Mouse (Mus musculus) kidney, embryonic 14.5 days (tissue): ENCODE measurements around the gene Dnajb4. TPM values are rescaled to one million over a fixed set of nuclear protein-coding genes. Genes with fewer than 3 reads are reported as not detected.

Source experiments
- ATAC-seq: fragments of 200-750 bp; cut with Nextera tagmentation; 2 replicates; pipeline ENCODE4 v1.8.0; 2017; ENCODE audit warnings: moderate number of reproducible peaks, mild to moderate bottlenecking, moderate TSS enrichment, moderate library complexity; ENCODE audit not compliant: low FRiP score, low TSS enrichment
- H3K27ac ChIP-seq: fragments of 300-500 bp; sonication (generic); 2 replicates; pipeline ENCODE4 v1.5.1; 2014; ENCODE audit warnings: low read depth, mild to moderate bottlenecking, low read length, moderate library complexity, mixed read lengths
- H3K27me3 ChIP-seq: fragments of 300-500 bp; sonication (generic); 2 replicates; pipeline ENCODE4 v1.6.1; 2014; ENCODE audit warnings: mild to moderate bottlenecking, low read length; ENCODE audit not compliant: control insufficient read depth, insufficient read depth
- H3K36me3 ChIP-seq: fragments of 300-500 bp; sonication (generic); 2 replicates; pipeline ENCODE4 v1.6.1; 2014; ENCODE audit warnings: low read length, mixed read lengths; ENCODE audit not compliant: control insufficient read depth, insufficient read depth
- H3K4me1 ChIP-seq: fragments of 300-500 bp; sonication (generic); 2 replicates; pipeline ENCODE4 v1.6.1; 2014; ENCODE audit warnings: low read length, mixed read lengths; ENCODE audit not compliant: control insufficient read depth, insufficient read depth
- H3K4me2 ChIP-seq: fragments of 300-500 bp; sonication (generic); replicated peaks from 2 replicates; pipeline ENCODE4 v1.6.1; 2014; ENCODE audit warnings: low read depth, mild to moderate bottlenecking, low read length
- H3K4me3 ChIP-seq: fragments of 300-500 bp; sonication (generic); 2 replicates; pipeline ENCODE4 v1.5.1; 2014; ENCODE audit warnings: mild to moderate bottlenecking, low read length
- H3K9ac ChIP-seq: fragments of 300-500 bp; sonication (generic); 2 replicates; pipeline ENCODE4 v1.6.1; 2014; ENCODE audit warnings: low read depth, mild to moderate bottlenecking, low read length, moderate library complexity
- H3K9me3 ChIP-seq: fragments of 300-500 bp; sonication (generic); 2 replicates; pipeline ENCODE4 v1.6.1; 2016; ENCODE audit warnings: low read length; ENCODE audit not compliant: control insufficient read depth
- WGBS: fragments of 180-500 bp; shearing (Covaris S2); extraction: QIAGEN DNeasy Blood & Tissue Kit; methylation state at CpG from one replicate; pipeline ENCODE4 v1.1.7; 2014; 5-methylcytosine and 5-hydroxymethylcytosine counted together
- polyA plus RNA-seq: library from polyadenylated mRNA; unstranded; fragments of >200 nt; fragmentation: Nextera tagmentation; extraction: Ambion mirVana; gene quantifications from 2 replicates; pipeline ENCODE4 v1.2.1, GENCODE M21; 2014

Gene Dnajb4
- polyA plus RNA-seq, 1 experiment from 2014 or later: 26.2 TPM

DNA sequence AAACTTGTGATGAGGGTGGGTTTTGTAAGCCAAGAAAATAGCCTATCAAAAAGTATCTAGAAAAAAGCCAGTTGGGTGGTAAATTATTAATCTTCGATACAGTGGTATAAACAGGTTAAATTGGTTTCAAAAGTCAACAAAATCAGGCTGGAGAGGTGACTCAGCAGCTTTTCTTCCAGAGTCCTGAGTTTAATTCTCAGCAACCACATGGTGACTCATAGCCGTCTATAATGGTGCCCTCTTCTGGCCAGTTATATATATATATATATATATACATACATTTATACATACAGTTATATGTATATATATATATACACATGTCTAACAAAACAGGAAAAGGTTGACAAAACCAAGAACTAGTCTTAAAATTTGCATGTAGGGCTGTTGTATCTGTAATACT lies 28.7 kb upstream of the Dnajb4 start:
- Histone ChIP-seq H3K4me1 (no peaks in the 10 kb centered on the region), H3K4me3 (no peak overlapping the region), H3K9me3 (no peaks in the 10 kb centered on the region), H3K27ac (no peak overlapping the region), H3K27me3 (no peaks in the 10 kb centered on the region), H3K36me3 (peaks cover 46% of the 10 kb centered on the region), H3K9ac (no peak overlapping the region), H3K4me2 (no peak overlapping the region)
- WGBS: 73% methylated on average over 2 of the region's 2 CpGs
- ATAC-seq: 0 out of 2 replicates have a peak, but pooled peaks have one; percentile 22

DNA sequence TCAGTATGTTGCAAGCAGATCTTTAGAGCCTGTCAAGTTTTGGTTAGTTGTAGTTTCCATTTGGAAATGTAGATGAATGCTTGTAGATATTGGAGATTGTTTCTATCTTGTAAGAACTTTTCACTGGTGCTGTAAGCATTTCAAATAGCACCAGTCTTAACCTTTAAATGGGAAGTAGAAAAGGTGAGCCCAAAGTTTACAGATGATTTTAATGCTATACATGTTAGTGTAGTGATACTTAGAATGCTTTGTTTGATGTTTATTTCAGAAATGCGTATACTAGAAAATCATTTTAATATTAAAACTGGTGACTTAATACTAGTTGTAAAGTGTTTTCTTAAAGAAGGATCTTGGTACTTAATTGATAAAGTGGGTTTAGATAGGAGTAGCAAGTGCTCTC lies 25.7 kb upstream of the Dnajb4 start:
- 96% methylated on average over 1 of the region's 1 CpGs for WGBS
- peaks cover 70% of the 10 kb centered on the region for H3K36me3 ChIP-seq
- no peak overlapping the region for H3K4me2 ChIP-seq
- H3K4me1 ChIP-seq: no peaks in the 10 kb centered on the region
- no peak for ATAC-seq
- no peak overlapping the region for H3K27ac ChIP-seq
- no peak overlapping the region for H3K9ac ChIP-seq
- no peak overlapping the region for H3K4me3 ChIP-seq
- H3K9me3 ChIP-seq: no peaks in the 10 kb centered on the region
- no peaks in the 10 kb centered on the region for H3K27me3 ChIP-seq

DNA sequence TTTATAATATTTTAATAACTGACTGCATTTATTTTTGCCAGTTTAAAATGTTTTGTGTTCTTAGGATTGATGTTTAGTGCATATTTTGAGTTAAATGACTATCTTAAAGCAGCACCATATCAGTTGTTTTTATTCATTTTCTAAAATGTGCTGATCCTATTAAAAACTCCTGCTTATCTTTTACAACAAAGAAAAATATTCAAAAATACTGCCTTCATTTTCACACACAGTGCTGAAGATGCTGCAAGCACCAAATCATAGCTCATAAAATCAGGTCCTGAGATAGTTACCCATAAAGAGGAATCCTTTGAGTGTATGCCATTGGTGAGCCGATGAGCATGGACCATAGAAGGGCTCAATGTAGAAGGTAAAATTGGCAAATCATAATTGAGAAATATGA lies 25.1 kb upstream of the Dnajb4 start:
- Histone ChIP-seq H3K9me3 (no peaks in the 10 kb centered on the region), H3K4me1 (no peaks in the 10 kb centered on the region), H3K36me3 (peaks cover 76% of the 10 kb centered on the region), H3K4me3 (no peak overlapping the region), H3K27me3 (no peaks in the 10 kb centered on the region), H3K9ac (no peak overlapping the region), H3K27ac (no peak overlapping the region), H3K4me2 (no peak overlapping the region)
- 96% methylated on average over 1 of the region's 1 CpGs for WGBS
- ATAC-seq: no peak

DNA sequence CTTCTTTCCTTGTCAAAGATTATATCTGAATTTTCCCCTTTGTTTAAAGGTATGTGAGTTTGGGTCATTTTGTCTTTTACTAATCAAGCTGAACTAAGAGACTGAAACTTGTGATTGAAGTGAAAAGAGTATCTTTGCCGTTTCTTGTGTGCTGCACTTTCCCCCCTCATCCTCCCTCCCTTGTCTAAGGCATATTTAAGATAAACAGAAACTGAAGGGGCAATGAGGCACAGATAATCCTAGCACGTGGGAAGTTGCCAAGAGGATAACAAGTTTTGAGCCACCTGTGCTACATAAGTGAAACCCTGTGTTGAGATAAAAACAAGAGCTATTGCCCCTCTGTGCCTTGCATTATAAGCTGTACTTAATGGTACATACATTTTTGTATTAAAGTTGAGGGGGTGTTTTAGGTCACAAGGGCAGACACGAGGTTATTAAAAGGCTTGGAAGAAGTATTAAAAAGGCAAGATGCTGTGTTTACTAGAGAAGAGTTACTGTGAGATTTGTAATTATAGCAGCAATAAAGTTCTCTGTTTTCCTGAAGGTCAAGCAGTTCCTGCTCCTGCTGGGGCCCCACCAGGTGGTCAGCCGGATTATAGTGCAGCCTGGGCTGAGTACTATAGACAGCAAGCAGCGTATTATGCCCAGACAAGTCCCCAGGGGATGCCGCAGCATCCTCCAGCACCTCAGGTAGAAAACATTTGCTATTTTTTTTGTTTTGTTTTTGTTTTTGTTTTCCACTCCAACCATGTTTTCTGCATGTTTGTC lies 21.4 kb upstream of the Dnajb4 start:
- no peaks in the 10 kb centered on the region for H3K4me1 ChIP-seq
- WGBS: 68% methylated on average over 6 of the region's 6 CpGs
- no peaks in the 10 kb centered on the region for H3K9me3 ChIP-seq
- H3K27me3 ChIP-seq: no peaks in the 10 kb centered on the region
- H3K4me2 ChIP-seq: no peak overlapping the region
- ATAC-seq: no peak
- no peak overlapping the region for H3K27ac ChIP-seq
- no peak overlapping the region for H3K4me3 ChIP-seq
- H3K36me3 ChIP-seq: peaks cover 81% of the 10 kb centered on the region
- no peak overlapping the region for H3K9ac ChIP-seq

DNA sequence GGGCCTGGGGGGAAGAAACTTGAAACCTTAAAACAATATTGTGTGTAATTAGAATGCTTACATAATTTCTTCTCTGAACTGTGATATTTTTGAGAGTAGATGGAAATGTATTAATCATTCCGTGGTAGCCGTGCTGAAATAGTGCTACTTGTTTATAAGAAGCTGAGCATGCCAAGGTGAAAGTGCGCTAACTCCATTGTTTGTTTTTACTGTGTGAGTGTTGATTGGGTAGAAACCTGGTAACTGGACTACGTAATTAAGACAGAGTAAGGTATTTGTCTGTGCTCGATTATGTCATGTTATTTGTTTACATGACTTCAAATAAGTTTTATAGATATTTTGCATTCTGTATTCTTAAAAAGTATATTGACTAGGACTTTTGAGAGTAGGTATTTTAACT lies 19.2 kb upstream of the Dnajb4 start:
- ATAC-seq: no peak

DNA sequence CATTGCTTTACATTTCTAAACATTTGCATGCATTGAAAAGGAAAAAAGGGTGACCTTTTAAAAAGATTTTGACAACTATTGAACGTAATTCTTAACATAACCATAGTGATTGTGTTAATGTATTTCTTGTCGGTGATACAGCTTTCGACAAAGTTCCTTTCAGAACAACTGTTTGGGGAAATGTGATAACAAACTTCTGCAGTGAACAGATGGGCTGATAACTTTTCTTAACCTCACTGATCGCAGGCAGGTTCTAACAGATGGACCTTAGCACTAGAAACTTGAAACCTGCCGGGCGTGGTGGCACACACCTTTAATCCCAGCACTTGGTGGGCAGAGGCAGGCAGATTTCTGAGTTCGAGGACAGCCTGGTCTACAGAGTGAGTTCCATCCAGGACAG lies 18.7 kb upstream of the Dnajb4 start:
- 94% methylated on average over 7 of the region's 7 CpGs for WGBS
- H3K36me3 ChIP-seq: peaks cover 91% of the 10 kb centered on the region

More for the DNA sequence above, 19.2 kb upstream of the Dnajb4 start:
- WGBS: 94% methylated on average over 5 of the region's 5 CpGs
- Histone ChIP-seq H3K4me1 (no peaks in the 10 kb centered on the region), H3K36me3 (peaks cover 91% of the 10 kb centered on the region), H3K9ac (no peak overlapping the region), H3K9me3 (no peaks in the 10 kb centered on the region), H3K27ac (no peak overlapping the region), H3K4me2 (no peak overlapping the region), H3K27me3 (no peaks in the 10 kb centered on the region), H3K4me3 (no peak overlapping the region)

DNA sequence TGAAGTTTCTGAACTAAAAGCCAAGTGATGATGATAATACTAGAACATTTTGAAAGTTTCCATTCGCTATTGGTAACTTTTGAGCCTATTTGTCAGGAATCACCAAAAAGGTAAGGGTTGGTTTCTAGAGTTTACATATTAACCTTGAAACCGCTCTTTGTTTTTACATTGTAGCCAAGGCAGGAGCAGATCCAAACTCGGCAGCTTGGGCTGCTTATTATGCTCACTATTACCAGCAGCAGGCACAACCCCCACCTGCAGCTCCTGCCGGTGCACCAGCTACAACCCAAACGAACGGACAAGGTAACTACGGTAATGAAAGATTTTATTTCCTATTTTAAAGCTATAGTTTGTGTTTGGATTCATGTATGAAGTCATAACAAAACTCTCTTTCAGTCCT lies 15.8 kb upstream of the Dnajb4 start:
- H3K4me1 ChIP-seq: no peaks in the 10 kb centered on the region
- WGBS: 90% methylated on average over 7 of the region's 7 CpGs
- H3K4me2 ChIP-seq: no peak overlapping the region
- H3K9me3 ChIP-seq: no peaks in the 10 kb centered on the region
- H3K36me3 ChIP-seq: peaks cover 93% of the 10 kb centered on the region
- no peak overlapping the region for H3K4me3 ChIP-seq
- ATAC-seq: no peak
- H3K9ac ChIP-seq: no peak overlapping the region
- no peaks in the 10 kb centered on the region for H3K27me3 ChIP-seq
- no peak overlapping the region for H3K27ac ChIP-seq

More for the DNA sequence above, 18.7 kb upstream of the Dnajb4 start:
- Histone ChIP-seq H3K9me3 (no peaks in the 10 kb centered on the region), H3K27ac (no peak overlapping the region), H3K4me1 (no peaks in the 10 kb centered on the region), H3K27me3 (no peaks in the 10 kb centered on the region), H3K9ac (no peak overlapping the region), H3K4me3 (no peak overlapping the region), H3K4me2 (no peak overlapping the region)
- ATAC-seq: no peak

DNA sequence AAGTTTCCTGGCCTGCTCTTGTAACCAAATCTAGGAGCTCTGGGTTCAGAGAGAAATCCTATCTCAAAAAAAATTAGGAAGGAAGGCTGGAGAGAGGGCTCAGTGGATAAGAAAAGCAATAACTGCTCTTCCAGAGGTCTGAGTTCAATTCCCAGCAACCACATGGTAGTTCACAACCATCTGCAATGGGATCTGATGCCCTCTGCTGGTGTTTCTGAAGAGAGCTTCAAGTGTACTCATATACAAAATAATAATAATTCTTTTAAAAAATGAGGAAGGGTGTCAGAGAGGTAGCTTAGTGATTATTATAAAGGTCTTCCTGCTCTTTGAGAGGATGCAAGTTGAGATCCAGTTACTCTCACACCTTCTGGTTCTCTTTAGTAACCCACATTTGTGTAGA lies 14.8 kb upstream of the Dnajb4 start:
- no peaks in the 10 kb centered on the region for H3K4me1 ChIP-seq
- H3K9me3 ChIP-seq: no peaks in the 10 kb centered on the region
- ATAC-seq: no peak
- no peak overlapping the region for H3K27ac ChIP-seq
- no peak overlapping the region for H3K4me2 ChIP-seq
- no peak overlapping the region for H3K4me3 ChIP-seq
- no peaks in the 10 kb centered on the region for H3K27me3 ChIP-seq
- peaks cover 94% of the 10 kb centered on the region for H3K36me3 ChIP-seq
- H3K9ac ChIP-seq: no peak overlapping the region

DNA sequence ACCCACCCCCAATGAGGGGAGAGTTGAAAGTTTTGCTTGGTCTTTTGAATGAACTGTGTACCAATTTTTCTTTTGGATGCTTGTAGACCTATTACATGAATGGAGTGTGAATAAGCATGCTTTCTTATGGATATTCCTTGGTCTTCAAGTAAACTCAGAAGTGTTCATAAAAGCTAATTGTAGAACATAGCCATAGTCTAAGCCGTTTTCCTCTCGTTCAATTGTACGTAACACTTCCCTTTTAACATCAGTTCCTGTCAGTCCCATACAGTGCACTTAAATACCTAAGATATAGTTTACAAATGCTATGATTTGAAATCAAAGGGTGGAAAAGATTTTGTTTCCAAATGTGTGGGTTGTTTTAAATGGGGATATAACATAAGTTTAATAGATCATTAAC lies 3.3 kb upstream of the Dnajb4 start:
- no peaks in the 10 kb centered on the region for H3K27me3 ChIP-seq
- WGBS: 48% methylated on average over 3 of the region's 3 CpGs
- H3K9me3 ChIP-seq: no peaks in the 10 kb centered on the region
- peak overlapping the region; percentile 99; the same call in 1 of the 2 replicates for H3K4me3 ChIP-seq
- H3K36me3 ChIP-seq: peaks cover 36% of the 10 kb centered on the region
- peak overlapping the region; percentile 94 for H3K4me2 ChIP-seq
- H3K9ac ChIP-seq: no peak overlapping the region; the same call in 1 of the 2 replicates
- H3K4me1 ChIP-seq: peaks cover 18% of the 10 kb centered on the region
- no peak for ATAC-seq
- H3K27ac ChIP-seq: no peak overlapping the region
